Mouse (Mus musculus): ENCODE measurements around the gene Cacna1a. TPM values are rescaled to one million over a fixed set of nuclear protein-coding genes. Genes with fewer than 3 reads are reported as not detected.
A peak's percentile ranks its signal among the peaks of the same experiment; 100 is the strongest.
"Not testable (repeated sequence)": the region's sequence is repeated elsewhere in the genome, so short reads cannot be mapped to it uniquely, and the experiment has no call there.

Gene Cacna1a
- polyA plus RNA-seq, 1 experiment from 2014 or later = 7.7 TPM

DNA sequence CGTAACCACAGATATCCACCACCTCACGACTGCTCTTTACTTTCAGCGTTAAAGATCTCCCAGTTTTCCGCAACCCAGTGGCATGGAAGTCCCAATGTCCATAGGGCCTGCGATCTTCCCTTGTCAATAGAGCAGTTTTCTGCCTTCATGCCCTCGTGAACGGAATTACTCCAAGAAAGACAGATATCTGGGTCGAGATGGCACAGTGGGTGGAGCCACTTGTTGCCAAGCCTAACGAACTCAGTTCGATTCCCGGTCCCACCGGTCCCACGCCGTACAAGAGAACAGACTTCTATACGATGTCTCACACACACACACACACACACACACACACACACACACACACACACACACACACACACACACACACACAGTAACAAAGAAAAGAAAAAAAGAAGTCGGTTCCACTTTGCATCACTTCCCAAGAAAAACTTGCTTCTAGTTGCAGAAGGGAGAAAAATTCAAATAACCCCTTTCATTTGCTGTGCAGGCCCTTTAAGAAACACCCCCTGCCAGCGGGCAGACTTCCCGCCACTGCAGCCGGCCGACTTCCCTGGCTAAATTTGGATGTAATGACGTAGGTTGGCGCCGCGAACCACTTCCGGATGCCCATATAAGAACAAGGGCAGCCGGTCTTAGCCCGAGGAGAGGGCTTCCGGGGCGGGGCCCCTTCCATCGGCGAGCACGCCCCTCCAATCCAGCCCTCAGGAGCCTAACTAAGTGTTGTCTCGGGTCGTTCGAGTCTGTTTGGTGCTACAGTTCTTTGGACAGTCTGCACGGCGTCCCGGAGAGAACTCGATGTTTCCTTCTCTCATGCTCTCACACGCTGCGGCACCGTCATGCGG, 275.5 kb downstream of the Cacna1a start:
- WGBS = 3% methylated on average over 43 of the region's 43 CpGs
- peak; percentile 83 for ATAC-seq (replicated peaks; ENCODE audit: low FRiP score)

DNA sequence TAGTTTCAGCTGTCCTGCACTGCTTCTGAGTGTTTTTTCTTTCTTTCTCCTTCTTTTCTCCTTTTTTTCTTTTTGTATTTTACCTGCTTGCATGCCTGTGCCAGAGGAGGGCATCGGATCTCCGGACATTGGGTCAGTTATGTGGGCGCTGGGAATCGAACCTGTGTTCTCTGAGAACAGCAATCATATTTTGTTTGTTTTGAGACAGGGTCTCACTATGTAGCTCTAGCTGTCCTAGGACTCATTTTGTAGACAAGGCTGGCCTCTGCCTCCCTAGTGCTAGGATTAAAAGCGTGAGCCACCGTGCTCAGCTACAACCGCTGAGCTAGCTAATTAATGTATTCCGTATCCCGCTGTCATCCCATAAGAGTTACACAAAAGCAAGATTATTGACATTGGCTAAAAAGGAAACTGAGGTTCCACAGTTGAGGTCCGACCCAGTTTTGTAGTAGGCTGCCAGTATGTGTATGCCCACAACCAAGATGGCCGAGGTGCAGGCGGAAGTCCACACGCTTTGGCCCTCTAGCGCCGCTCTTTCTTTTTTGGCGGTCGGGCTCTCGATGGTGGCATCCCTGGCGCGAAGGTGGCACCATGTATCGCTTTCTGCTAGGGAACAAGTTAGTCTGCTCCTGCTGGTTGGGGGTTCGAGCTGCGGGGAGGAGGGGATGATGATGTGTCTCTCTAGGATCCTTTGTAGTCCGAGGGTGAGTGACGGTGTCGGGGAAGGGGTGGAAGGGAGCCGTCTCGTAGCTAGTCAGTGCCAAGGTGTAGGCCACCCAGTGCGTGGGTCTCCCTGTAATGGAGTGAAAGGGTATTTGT, 276.5 kb downstream of the Cacna1a start:
- Histone ChIP-seq H3K36me3 (ENCODE audit: control insufficient read depth, insufficient read depth, low read length) (no peaks in the 10 kb centered on the region; the same call in 1 of the 2 replicates), H3K4me3 (ENCODE audit: low read depth, low read length) (peak overlapping the region; percentile 88), H3K9ac (ENCODE audit: low read length) (peak overlapping the region; percentile 87), H3K4me1 (replicated peaks; ENCODE audit: control insufficient read depth, insufficient read depth, low read length) (peaks cover 6% of the 10 kb centered on the region), H3K4me2 (ENCODE audit: low read depth, low read length, severe bottlenecking) (peak overlapping the region; percentile 98), H3K27ac (ENCODE audit: low read depth, low read length) (peak overlapping the region; percentile 87), H3K9me3 (ENCODE audit: control insufficient read depth, low read length) (no peaks in the 10 kb centered on the region), H3K27me3 (ENCODE audit: control insufficient read depth, insufficient read depth, low read length) (no peaks in the 10 kb centered on the region)
- DNase-seq (ENCODE audit: low spot score) = peak; percentile 85
- peak; percentile 51 for ATAC-seq (replicated peaks; ENCODE audit: low FRiP score)
- 1% methylated on average over 29 of the region's 29 CpGs for WGBS

More for the DNA sequence above, 275.5 kb downstream of the Cacna1a start:
- H3K27ac ChIP-seq (ENCODE audit: low read depth, low read length) = peak overlapping the region; percentile 87
- peak overlapping the region; percentile 88 for H3K4me3 ChIP-seq (ENCODE audit: low read depth, low read length)
- H3K9ac ChIP-seq (ENCODE audit: low read length) = peak overlapping the region; percentile 89
- H3K9me3 ChIP-seq (ENCODE audit: control insufficient read depth, low read length) = no peaks in the 10 kb centered on the region
- peak; percentile 97 for DNase-seq (ENCODE audit: low spot score)
- peak overlapping the region; percentile 98 for H3K4me2 ChIP-seq (ENCODE audit: low read depth, low read length, severe bottlenecking)
- no peaks in the 10 kb centered on the region for H3K27me3 ChIP-seq (ENCODE audit: control insufficient read depth, insufficient read depth, low read length)
- peaks cover 6% of the 10 kb centered on the region for H3K4me1 ChIP-seq (replicated peaks; ENCODE audit: control insufficient read depth, insufficient read depth, low read length)
- H3K36me3 ChIP-seq (ENCODE audit: control insufficient read depth, insufficient read depth, low read length) = no peaks in the 10 kb centered on the region; the same call in 1 of the 2 replicates

DNA sequence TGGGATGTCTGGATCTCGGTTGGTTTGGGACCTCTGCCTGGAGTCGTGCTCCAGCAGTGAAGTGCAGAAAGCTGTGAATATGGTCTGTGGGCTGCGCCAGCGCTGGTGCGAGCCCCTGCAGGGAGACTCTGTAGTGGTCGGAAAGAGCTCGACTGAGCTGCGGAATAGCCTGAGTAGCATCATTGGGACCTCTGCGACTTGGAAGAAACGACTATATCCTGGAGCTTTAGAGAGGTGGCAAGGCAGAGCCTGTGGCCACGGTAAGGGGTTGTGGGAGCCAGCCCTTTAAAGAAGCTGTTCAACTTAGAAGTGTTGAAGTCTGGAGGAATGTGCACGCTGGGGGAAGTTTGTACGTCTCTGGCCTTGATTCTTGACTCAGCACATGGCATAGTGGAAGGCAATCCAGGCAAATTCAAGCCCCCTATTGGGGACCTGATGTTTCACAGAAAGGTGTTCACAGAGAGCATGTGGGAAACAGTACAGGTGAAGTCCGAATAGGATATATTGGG, 277.2 kb downstream of the Cacna1a start:
- Histone ChIP-seq H3K36me3 (ENCODE audit: control insufficient read depth, insufficient read depth, low read length) (no peaks in the 10 kb centered on the region; the same call in 1 of the 2 replicates), H3K9ac (ENCODE audit: low read length) (peak overlapping the region; percentile 87), H3K27ac (ENCODE audit: low read depth, low read length) (peak overlapping the region; percentile 87), H3K27me3 (ENCODE audit: control insufficient read depth, insufficient read depth, low read length) (no peaks in the 10 kb centered on the region), H3K4me2 (ENCODE audit: low read depth, low read length, severe bottlenecking) (peak overlapping the region; percentile 98), H3K4me3 (ENCODE audit: low read depth, low read length) (peak overlapping the region; percentile 88), H3K4me1 (replicated peaks; ENCODE audit: control insufficient read depth, insufficient read depth, low read length) (peaks cover 6% of the 10 kb centered on the region), H3K9me3 (ENCODE audit: control insufficient read depth, low read length) (no peaks in the 10 kb centered on the region)
- 0 out of 2 replicates have a peak, but pooled peaks have one; percentile 0 for ATAC-seq (replicated peaks; ENCODE audit: low FRiP score)
- no peak for DNase-seq (ENCODE audit: low spot score)
- WGBS = 4% methylated on average over 14 of the region's 14 CpGs

DNA sequence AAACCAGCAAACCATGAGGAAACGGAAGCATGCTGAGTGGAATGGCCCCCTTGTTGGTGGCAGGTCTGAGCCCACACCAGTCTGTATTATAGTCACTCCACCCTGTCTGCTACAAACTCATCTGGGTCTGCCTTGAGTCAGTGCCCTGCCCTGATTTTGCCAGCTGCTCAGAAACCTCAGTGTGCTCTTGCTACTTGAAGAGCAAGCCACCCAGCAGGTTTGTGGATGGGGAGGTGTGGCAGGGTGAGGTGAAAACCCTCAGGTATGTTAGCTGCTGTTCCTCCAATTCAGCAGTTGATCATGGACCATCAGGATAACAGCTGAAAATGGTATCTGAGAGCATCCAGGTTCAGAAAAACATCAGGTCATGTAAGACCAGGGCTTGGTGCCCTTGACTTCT, 279.8 kb downstream of the Cacna1a start:
- DNase-seq (ENCODE audit: low spot score) (no peak), ATAC-seq (replicated peaks; ENCODE audit: low FRiP score) (no peak)
- Histone ChIP-seq H3K36me3 (ENCODE audit: control insufficient read depth, insufficient read depth, low read length) (no peaks in the 10 kb centered on the region; the same call in 1 of the 2 replicates), H3K4me2 (ENCODE audit: low read depth, low read length, severe bottlenecking) (no peak overlapping the region), H3K27ac (ENCODE audit: low read depth, low read length) (no peak overlapping the region), H3K27me3 (ENCODE audit: control insufficient read depth, insufficient read depth, low read length) (no peaks in the 10 kb centered on the region), H3K9me3 (ENCODE audit: control insufficient read depth, low read length) (no peaks in the 10 kb centered on the region), H3K4me3 (ENCODE audit: low read depth, low read length) (no peak overlapping the region), H3K4me1 (replicated peaks; ENCODE audit: control insufficient read depth, insufficient read depth, low read length) (no peaks in the 10 kb centered on the region; the same call in 1 of the 2 replicates), H3K9ac (ENCODE audit: low read length) (no peak overlapping the region)
- WGBS = 80% methylated on average over 1 of the region's 1 CpGs

DNA sequence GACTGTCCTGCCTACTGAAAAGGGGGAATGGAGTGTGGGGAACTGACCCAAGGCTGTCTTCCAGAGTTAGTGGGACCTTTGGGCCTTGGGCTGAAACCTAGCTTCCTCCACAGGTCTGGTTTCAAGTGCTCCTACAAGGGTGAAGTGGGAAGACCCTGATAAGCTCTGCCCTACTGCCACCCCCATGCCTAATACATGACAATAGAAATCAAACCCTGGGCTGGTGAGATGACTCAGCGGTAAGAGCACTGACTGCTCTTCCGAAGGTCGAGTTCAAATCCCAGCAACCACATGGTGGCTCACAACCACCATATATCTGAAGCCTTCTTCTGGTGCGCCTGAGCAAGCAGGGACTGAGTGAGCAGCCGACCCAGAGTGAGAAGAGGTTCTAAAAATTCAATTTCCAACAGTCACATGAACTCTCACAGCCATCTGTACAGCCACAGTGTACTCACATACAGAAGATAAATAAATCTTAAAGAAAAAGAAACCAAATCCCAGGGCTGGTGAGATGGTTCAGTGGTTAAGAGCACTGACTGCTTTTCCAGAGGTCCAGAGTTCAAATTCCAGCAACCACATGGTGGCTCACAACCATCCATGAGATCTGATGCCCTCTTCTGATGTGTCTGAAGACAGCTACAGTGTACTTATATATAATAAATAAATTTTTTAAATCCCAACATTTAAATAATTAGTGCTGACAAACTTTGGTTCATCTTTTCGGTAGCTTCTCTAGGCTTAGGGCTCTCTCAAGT, 280.7 kb downstream of the Cacna1a start:
- Histone ChIP-seq H3K4me2 (ENCODE audit: low read depth, low read length, severe bottlenecking) (no peak overlapping the region), H3K9me3 (ENCODE audit: control insufficient read depth, low read length) (no peaks in the 10 kb centered on the region), H3K4me3 (ENCODE audit: low read depth, low read length) (no peak overlapping the region), H3K36me3 (ENCODE audit: control insufficient read depth, insufficient read depth, low read length) (no peaks in the 10 kb centered on the region; the same call in 1 of the 2 replicates), H3K27me3 (ENCODE audit: control insufficient read depth, insufficient read depth, low read length) (no peaks in the 10 kb centered on the region), H3K27ac (ENCODE audit: low read depth, low read length) (no peak overlapping the region), H3K9ac (ENCODE audit: low read length) (no peak overlapping the region), H3K4me1 (replicated peaks; ENCODE audit: control insufficient read depth, insufficient read depth, low read length) (no peaks in the 10 kb centered on the region; the same call in 1 of the 2 replicates)
- DNase-seq (ENCODE audit: low spot score) (no peak), ATAC-seq (replicated peaks; ENCODE audit: low FRiP score) (no peak)
- WGBS = 85% methylated on average over 6 of the region's 6 CpGs

DNA sequence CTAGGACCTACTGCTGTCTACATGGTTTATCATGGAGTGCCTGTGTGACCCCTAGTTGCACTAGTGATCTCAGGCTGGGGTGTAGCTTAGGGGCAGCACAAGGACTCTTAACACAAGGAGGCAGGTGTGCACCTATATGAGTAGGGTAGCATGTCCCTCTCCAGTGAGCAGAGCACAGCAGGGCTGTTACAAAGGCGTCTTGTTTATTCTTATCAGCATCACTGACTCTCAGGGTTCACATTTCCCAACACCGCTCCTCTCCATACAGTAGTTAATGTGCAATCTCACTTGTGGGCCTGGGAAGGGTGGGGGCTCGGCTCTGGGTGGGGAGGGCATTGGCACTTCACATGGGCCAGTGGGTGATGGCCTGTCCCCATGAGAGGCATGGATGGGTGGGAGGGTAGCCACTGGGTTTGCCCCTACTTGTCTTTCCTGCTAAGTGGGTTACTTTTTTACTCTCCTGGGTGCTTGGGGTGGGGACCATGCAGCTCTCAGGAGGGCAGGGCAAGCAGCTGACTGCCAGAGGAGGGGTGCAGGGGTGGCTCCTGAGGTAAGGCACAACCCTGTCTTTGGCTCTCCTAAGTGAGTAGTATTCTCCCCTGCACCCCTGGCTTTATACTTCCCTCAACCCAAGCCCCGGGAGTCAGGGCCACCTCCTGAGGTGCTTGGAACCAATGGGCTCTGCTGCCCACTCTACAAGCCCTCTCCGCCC, 282.2 kb downstream of the Cacna1a start:
- not testable (repeated sequence) for H3K36me3 ChIP-seq (ENCODE audit: control insufficient read depth, insufficient read depth, low read length); ATAC-seq (replicated peaks; ENCODE audit: low FRiP score); H3K4me2 ChIP-seq (ENCODE audit: low read depth, low read length, severe bottlenecking); H3K27me3 ChIP-seq (ENCODE audit: control insufficient read depth, insufficient read depth, low read length); H3K4me1 ChIP-seq (replicated peaks; ENCODE audit: control insufficient read depth, insufficient read depth, low read length); H3K9ac ChIP-seq (ENCODE audit: low read length); DNase-seq (ENCODE audit: low spot score); H3K9me3 ChIP-seq (ENCODE audit: control insufficient read depth, low read length); H3K4me3 ChIP-seq (ENCODE audit: low read depth, low read length)
- H3K27ac ChIP-seq (ENCODE audit: low read depth, low read length) = 0 out of 2 replicates have a peak overlapping the region, but pooled peaks have one; percentile 25
- WGBS = 92% methylated on average over 5 of the region's 5 CpGs

DNA sequence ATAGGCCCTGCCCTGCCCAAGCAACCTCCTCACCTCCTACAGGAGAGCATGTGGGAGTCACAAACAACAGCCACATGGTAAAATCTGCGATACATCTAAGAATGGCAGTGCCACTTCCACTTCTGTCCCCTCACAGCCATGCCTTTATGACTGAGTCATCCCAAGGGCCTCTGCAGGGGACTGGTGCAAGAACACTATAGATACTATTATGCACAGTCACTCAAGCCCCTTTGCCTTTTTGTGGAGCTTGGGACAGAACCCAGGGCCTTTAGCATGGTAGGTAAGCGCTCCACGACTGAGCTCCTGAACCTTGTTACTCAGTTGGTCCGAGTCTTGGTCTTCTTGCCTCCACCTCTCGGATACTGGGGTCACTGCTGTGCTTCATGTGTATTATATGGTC, 289.1 kb downstream of the Cacna1a start:
- H3K4me2 ChIP-seq (ENCODE audit: low read depth, low read length, severe bottlenecking) = no peak overlapping the region
- H3K27me3 ChIP-seq (ENCODE audit: control insufficient read depth, insufficient read depth, low read length) = no peaks in the 10 kb centered on the region
- no peak overlapping the region for H3K4me3 ChIP-seq (ENCODE audit: low read depth, low read length)
- no peaks in the 10 kb centered on the region for H3K9me3 ChIP-seq (ENCODE audit: control insufficient read depth, low read length)
- WGBS = 92% methylated on average over 5 of the region's 5 CpGs
- ATAC-seq (replicated peaks; ENCODE audit: low FRiP score) (no peak), DNase-seq (ENCODE audit: low spot score) (no peak)
- no peaks in the 10 kb centered on the region for H3K4me1 ChIP-seq (replicated peaks; ENCODE audit: control insufficient read depth, insufficient read depth, low read length)
- no peak overlapping the region for H3K27ac ChIP-seq (ENCODE audit: low read depth, low read length)
- no peak overlapping the region for H3K9ac ChIP-seq (ENCODE audit: low read length)
- H3K36me3 ChIP-seq (ENCODE audit: control insufficient read depth, insufficient read depth, low read length) = peaks cover 9% of the 10 kb centered on the region; the same call in 1 of the 2 replicates
